Mouse (Mus musculus) small intestine, adult 2 months (tissue): ENCODE results near the gene Xcl1.

Source experiments
- CTCF ChIP-seq: fragments of 200-500 bp; IDR thresholded peaks from 2 replicates; pipeline ENCODE4 v1.5.1; 2012; ENCODE audit warnings: low read depth, mild to moderate bottlenecking, control low read depth, inconsistent platforms, low read length, moderate library complexity, mixed read lengths; ENCODE audit not compliant: insufficient replicate concordance, insufficient read length; ENCODE audit errors: extremely low read depth
- POLR2A ChIP-seq: fragments of 200-500 bp; IDR thresholded peaks from 2 replicates; pipeline ENCODE4 v1.6.1; 2012; ENCODE audit warnings: low read depth, mild to moderate bottlenecking, control low read depth, inconsistent platforms, low read length, moderate library complexity

DNA sequence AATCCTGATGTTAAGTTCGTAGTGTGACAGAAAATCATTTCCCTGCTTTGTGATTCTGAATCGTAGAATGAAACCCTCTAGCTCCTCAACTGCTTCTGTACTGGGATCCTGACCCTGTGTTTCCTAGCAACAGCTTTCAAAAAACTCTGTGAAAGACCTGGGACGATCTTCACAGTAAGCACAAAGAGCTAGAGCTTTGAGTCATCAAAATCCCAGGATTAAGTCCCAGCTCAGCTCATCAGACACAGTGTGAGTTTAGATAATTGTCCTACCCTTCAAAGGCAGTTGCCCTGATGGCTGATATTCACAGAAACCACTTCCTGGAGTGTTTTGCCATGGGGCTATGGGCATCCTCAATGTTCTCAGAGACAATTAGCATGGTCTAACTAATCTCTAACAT, 38.5 kb upstream of the Xcl1 start:
- TF ChIP-seq CTCF = no peak
- no peak for TF ChIP-seq POLR2A
